Mouse (Mus musculus) forebrain, embryonic 10.5 days (tissue): Measurements from ENCODE around the gene Cyp2c70. TPM values are rescaled to one million over a fixed set of nuclear protein-coding genes. Genes with fewer than 3 reads are reported as not detected.
"Not testable (repeated sequence)": the region's sequence is repeated elsewhere in the genome, so short reads cannot be mapped to it uniquely, and the experiment has no call there.

Source experiments
- DNase-seq: peaks from one replicate; pipeline ENCODE4 v3.0.0-alpha.2; 2017; ENCODE audit warnings: low spot score; ENCODE audit errors: extremely low spot score
- H3K27ac ChIP-seq: fragments of 300-500 bp; sonication (generic); 2 replicates; pipeline ENCODE4 v1.5.1; 2016; ENCODE audit warnings: mild to moderate bottlenecking
- H3K27me3 ChIP-seq: fragments of 300-500 bp; sonication (generic); 2 replicates; pipeline ENCODE4 v1.6.1; 2016; ENCODE audit warnings: mild to moderate bottlenecking; ENCODE audit not compliant: poor library complexity, severe bottlenecking
- H3K36me3 ChIP-seq: fragments of 300-500 bp; sonication (generic); replicated peaks from 2 replicates; pipeline ENCODE4 v1.6.1; 2016; ENCODE audit warnings: mild to moderate bottlenecking, moderate library complexity
- H3K4me1 ChIP-seq: fragments of 300-500 bp; sonication (generic); 2 replicates; pipeline ENCODE4 v1.6.1; 2016
- H3K4me3 ChIP-seq: fragments of 300-500 bp; sonication (generic); 2 replicates; pipeline ENCODE4 v1.5.1; 2016; ENCODE audit warnings: mild to moderate bottlenecking, moderate library complexity
- H3K9me3 ChIP-seq: fragments of 300-500 bp; sonication (generic); 2 replicates; pipeline ENCODE4 v1.6.1; 2016; ENCODE audit warnings: mild to moderate bottlenecking, moderate library complexity
- WGBS: fragments of 180-500 bp; shearing (Covaris S2); methylation state at CpG from one replicate; pipeline ENCODE4 v1.1.7; 2016; 5-methylcytosine and 5-hydroxymethylcytosine counted together
- polyA plus RNA-seq: library from polyadenylated mRNA; unstranded; fragments of >200 nt; fragmentation: Nextera tagmentation; extraction: Ambion mirVana; gene quantifications from 2 replicates; pipeline ENCODE4 v1.2.1, GENCODE M21; 2016

Cyp2c70 gene
- not detected in 2 replicates for polyA plus RNA-seq

GRCm38 (mm10) chr19:40187160-40187559 lies at the start of gene Cyp2c70:
Gene Cyp2c70, minus strand, starts transcription at chr19:40187333.
- 85% methylated on average over 5 of the region's 5 CpGs for WGBS
- H3K4me3 ChIP-seq = no peak within 1 kb of the TSS
- no peaks in the 10 kb centered on the region for H3K36me3 ChIP-seq
- no peaks in the 10 kb centered on the region for H3K4me1 ChIP-seq
- H3K9me3 ChIP-seq = no peaks in the 10 kb centered on the region
- H3K27ac ChIP-seq = no peak within 1 kb of the TSS
- H3K27me3 ChIP-seq = no peaks in the 10 kb centered on the region
- no peak for DNase-seq

- no peak for DNase-seq
- Histone ChIP-seq H3K27ac (no peak overlapping the region), H3K4me3 (no peak overlapping the region), H3K36me3 (peaks cover 9% of the 10 kb centered on the region), H3K9me3 (no peaks in the 10 kb centered on the region), H3K27me3 (no peaks in the 10 kb centered on the region), H3K4me1 (no peaks in the 10 kb centered on the region)
- 99% methylated on average over 2 of the region's 2 CpGs for WGBS
Measured at GRCm38 (mm10) chr19:40232560-40232959, 45.4 kb upstream of the Cyp2c70 start.

GRCm38 (mm10) chr19:40231825-40232541 lies 44.9 kb upstream of the Cyp2c70 start:
- Histone ChIP-seq H3K27me3 (no peaks in the 10 kb centered on the region), H3K4me3 (no peak overlapping the region), H3K9me3 (no peaks in the 10 kb centered on the region), H3K27ac (no peak overlapping the region), H3K4me1 (no peaks in the 10 kb centered on the region), H3K36me3 (peaks cover 9% of the 10 kb centered on the region)
- no peak for DNase-seq
- 70% methylated on average over 7 of the region's 7 CpGs for WGBS

GRCm38 (mm10) chr19:40231074-40231738 lies 44.1 kb upstream of the Cyp2c70 start:
- H3K36me3 ChIP-seq = peaks cover 9% of the 10 kb centered on the region
- H3K4me3 ChIP-seq = no peak overlapping the region
- no peaks in the 10 kb centered on the region for H3K27me3 ChIP-seq
- DNase-seq = no peak
- H3K27ac ChIP-seq = no peak overlapping the region
- H3K9me3 ChIP-seq = no peaks in the 10 kb centered on the region
- no peaks in the 10 kb centered on the region for H3K4me1 ChIP-seq
- WGBS = 87% methylated on average over 13 of the region's 13 CpGs

GRCm38 (mm10) chr19:40226516-40227151 lies 39.5 kb upstream of the Cyp2c70 start:
- Histone ChIP-seq H3K4me1 (no peaks in the 10 kb centered on the region), H3K4me3 (no peak overlapping the region)
- 90% methylated on average over 12 of the region's 12 CpGs for WGBS

GRCm38 (mm10) chr19:40225761-40226110 lies 38.6 kb upstream of the Cyp2c70 start:
- H3K27me3 ChIP-seq = no peaks in the 10 kb centered on the region
- 75% methylated on average over 5 of the region's 5 CpGs for WGBS
- no peak for DNase-seq
- H3K4me1 ChIP-seq = no peaks in the 10 kb centered on the region
- no peak overlapping the region for H3K4me3 ChIP-seq
- no peak overlapping the region for H3K27ac ChIP-seq
- H3K9me3 ChIP-seq = no peaks in the 10 kb centered on the region
- H3K36me3 ChIP-seq = peaks cover 18% of the 10 kb centered on the region

More at GRCm38 (mm10) chr19:40226516-40227151, 39.5 kb upstream of the Cyp2c70 start:
- Histone ChIP-seq H3K27me3 (no peaks in the 10 kb centered on the region), H3K9me3 (no peaks in the 10 kb centered on the region), H3K36me3 (peaks cover 18% of the 10 kb centered on the region), H3K27ac (no peak overlapping the region)
- no peak for DNase-seq

- Histone ChIP-seq H3K9me3 (no peaks in the 10 kb centered on the region), H3K4me3 (no peak overlapping the region), H3K27ac (no peak overlapping the region), H3K4me1 (no peaks in the 10 kb centered on the region), H3K36me3 (peaks cover 17% of the 10 kb centered on the region), H3K27me3 (no peaks in the 10 kb centered on the region)
- DNase-seq = peak; percentile 60
- 75% methylated on average over 5 of the region's 5 CpGs for WGBS
Measured at GRCm38 (mm10) chr19:40225102-40225760, 38.1 kb upstream of the Cyp2c70 start.

GRCm38 (mm10) chr19:40222307-40222706 lies 35.2 kb upstream of the Cyp2c70 start:
- H3K27me3 ChIP-seq, H3K9me3 ChIP-seq, H3K27ac ChIP-seq, H3K4me3 ChIP-seq, H3K4me1 ChIP-seq, H3K36me3 ChIP-seq, DNase-seq: not testable (repeated sequence)
- 94% methylated on average over 9 of the region's 9 CpGs for WGBS

- Histone ChIP-seq H3K27me3 (no peaks in the 10 kb centered on the region), H3K9me3 (no peaks in the 10 kb centered on the region), H3K4me3 (no peak overlapping the region), H3K4me1 (no peaks in the 10 kb centered on the region), H3K36me3 (peaks cover 9% of the 10 kb centered on the region), H3K27ac (no peak overlapping the region)
- WGBS = 91% methylated on average over 5 of the region's 5 CpGs
- DNase-seq = no peak
Measured at GRCm38 (mm10) chr19:40220878-40221277, 33.7 kb upstream of the Cyp2c70 start.

GRCm38 (mm10) chr19:40202947-40203346 lies 15.8 kb upstream of the Cyp2c70 start:
- H3K36me3 ChIP-seq, H3K4me3 ChIP-seq, H3K4me1 ChIP-seq, H3K27me3 ChIP-seq, DNase-seq, H3K27ac ChIP-seq, H3K9me3 ChIP-seq: not testable (repeated sequence)
- 57% methylated on average over 4 of the region's 4 CpGs for WGBS

- H3K9me3 ChIP-seq = no peaks in the 10 kb centered on the region
- no peaks in the 10 kb centered on the region for H3K27me3 ChIP-seq
- no peak for DNase-seq
- no peaks in the 10 kb centered on the region for H3K4me1 ChIP-seq
- WGBS = 96% methylated on average over 10 of the region's 10 CpGs
- H3K27ac ChIP-seq = no peak overlapping the region
- no peak overlapping the region for H3K4me3 ChIP-seq
- H3K36me3 ChIP-seq = no peaks in the 10 kb centered on the region
Measured at GRCm38 (mm10) chr19:40190596-40190995, 3.5 kb upstream of the Cyp2c70 start.

GRCm38 (mm10) chr19:40183600-40183999 lies 3.5 kb downstream of the Cyp2c70 start:
- Histone ChIP-seq H3K9me3 (no peaks in the 10 kb centered on the region), H3K4me1 (no peaks in the 10 kb centered on the region), H3K27me3 (no peaks in the 10 kb centered on the region), H3K4me3 (no peak overlapping the region), H3K36me3 (no peaks in the 10 kb centered on the region), H3K27ac (no peak overlapping the region)
- 95% methylated on average over 5 of the region's 5 CpGs for WGBS
- no peak for DNase-seq

- 83% methylated on average over 4 of the region's 4 CpGs for WGBS
- Histone ChIP-seq H3K9me3 (no peaks in the 10 kb centered on the region), H3K27ac (no peak overlapping the region), H3K4me1 (no peaks in the 10 kb centered on the region), H3K4me3 (no peak overlapping the region), H3K36me3 (no peaks in the 10 kb centered on the region), H3K27me3 (no peaks in the 10 kb centered on the region)
- no peak for DNase-seq
Measured at GRCm38 (mm10) chr19:40178311-40178710, 8.8 kb downstream of the Cyp2c70 start.
